Mouse (Mus musculus) megakaryocyte, embryonic 14.5 days (primary cell): ENCODE measurements around the gene St3gal3.

ENCODE experiments used
- FLI1 ChIP-seq: IDR thresholded peaks from 2 replicates; pipeline ENCODE4 v1.6.1; 2012; ENCODE audit warnings: low read length, inconsistent platforms, mixed read lengths
- GATA1 ChIP-seq: IDR thresholded peaks from 3 replicates; pipeline ENCODE4 v1.6.1; 2012; ENCODE audit warnings: mixed read lengths, low read length, inconsistent platforms, borderline replicate concordance

DNA sequence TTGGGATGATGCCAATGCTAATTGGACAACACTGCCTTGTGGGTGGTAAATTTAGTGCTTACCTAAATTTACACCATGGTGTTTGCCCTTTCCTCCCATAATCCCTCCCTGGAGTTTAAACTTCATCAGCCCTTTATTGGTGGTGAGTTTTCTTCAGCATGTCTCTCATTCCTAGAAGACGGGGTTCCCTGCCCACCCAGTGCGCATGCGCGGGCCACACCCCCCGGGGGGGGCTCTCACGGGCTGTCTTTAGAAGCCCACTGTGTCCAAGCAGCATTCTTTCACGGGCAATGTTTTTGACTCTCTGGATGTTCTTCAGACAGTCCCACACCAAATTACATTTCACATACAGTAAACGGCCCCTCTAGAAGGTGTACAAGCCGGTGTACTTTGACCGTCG is 44.3 kb downstream of the St3gal3 start:
- no peak for TF ChIP-seq GATA1
- TF ChIP-seq FLI1: no peak
